Mouse (Mus musculus): ENCODE data around the gene Peli2. TPM values are rescaled to one million over a fixed set of nuclear protein-coding genes. Genes with fewer than 3 reads are reported as not detected.
A peak's percentile ranks its signal among the peaks of the same experiment; 100 is the strongest.

The Peli2 gene
- polyA plus RNA-seq, 2 experiments: 9.1 to 14.5 TPM

- DNase-seq (ENCODE audit: low spot score): no peak
- Histone ChIP-seq H3K4me1 (ENCODE audit: control insufficient read depth, insufficient read depth, low read length) (peaks cover 46% of the 10 kb centered on the region), H3K4me3 (replicated peaks; ENCODE audit: low read length) (no peak overlapping the region), H3K27me3 (ENCODE audit: control insufficient read depth, insufficient read depth, low read length) (no peaks in the 10 kb centered on the region), H3K36me3 (ENCODE audit: control insufficient read depth, insufficient read depth, low read length) (no peaks in the 10 kb centered on the region), H3K27ac (replicated peaks; ENCODE audit: low read depth, low read length) (no peak overlapping the region), H3K9ac (ENCODE audit: low read depth, low read length, severe bottlenecking) (no peak overlapping the region), H3K9me3 (ENCODE audit: control insufficient read depth, low read length) (no peaks in the 10 kb centered on the region), H3K4me2 (replicated peaks; ENCODE audit: low read depth, low read length, severe bottlenecking) (no peak overlapping the region)
- 50% methylated on average over 20 of the region's 20 CpGs for WGBS
- TF ChIP-seq POLR2A (IDR thresholded peaks at IDR 0.05; ENCODE audit: borderline replicate concordance, extremely low read depth, insufficient read depth, insufficient read length): no peak
- ATAC-seq (ENCODE audit: low FRiP score, low read depth): no peak
Observed at GRCm38 (mm10) chr14:48130761-48131575, 10.3 kb downstream of the Peli2 start.

- Histone ChIP-seq H3K4me2 (replicated peaks; ENCODE audit: low read depth, low read length, severe bottlenecking) (no peak overlapping the region), H3K27ac (replicated peaks; ENCODE audit: low read depth, low read length) (no peak overlapping the region), H3K36me3 (ENCODE audit: control insufficient read depth, insufficient read depth, low read length) (no peaks in the 10 kb centered on the region), H3K9ac (ENCODE audit: low read depth, low read length, severe bottlenecking) (no peak overlapping the region), H3K9me3 (ENCODE audit: control insufficient read depth, low read length) (no peaks in the 10 kb centered on the region), H3K4me3 (replicated peaks; ENCODE audit: low read length) (no peak overlapping the region), H3K27me3 (ENCODE audit: control insufficient read depth, insufficient read depth, low read length) (no peaks in the 10 kb centered on the region), H3K4me1 (ENCODE audit: control insufficient read depth, insufficient read depth, low read length) (peaks cover 47% of the 10 kb centered on the region)
- no peak for TF ChIP-seq POLR2A (IDR thresholded peaks at IDR 0.05; ENCODE audit: borderline replicate concordance, extremely low read depth, insufficient read depth, insufficient read length)
- ATAC-seq (ENCODE audit: low FRiP score, low read depth) (no peak), DNase-seq (ENCODE audit: low spot score) (no peak)
- WGBS: 65% methylated on average over 4 of the region's 4 CpGs
Observed at GRCm38 (mm10) chr14:48131576-48131922, 10.9 kb downstream of the Peli2 start.

GRCm38 (mm10) chr14:48132241-48132640 is 11.6 kb downstream of the Peli2 start:
- no peaks in the 10 kb centered on the region for H3K27me3 ChIP-seq (ENCODE audit: control insufficient read depth, insufficient read depth, low read length)
- no peak for ATAC-seq (ENCODE audit: low FRiP score, low read depth)
- no peak for TF ChIP-seq POLR2A (IDR thresholded peaks at IDR 0.05; ENCODE audit: borderline replicate concordance, extremely low read depth, insufficient read depth, insufficient read length)
- no peak overlapping the region for H3K27ac ChIP-seq (replicated peaks; ENCODE audit: low read depth, low read length)
- WGBS: 73% methylated on average over 3 of the region's 3 CpGs
- H3K4me2 ChIP-seq (replicated peaks; ENCODE audit: low read depth, low read length, severe bottlenecking): no peak overlapping the region
- DNase-seq (ENCODE audit: low spot score): no peak
- no peak overlapping the region for H3K4me3 ChIP-seq (replicated peaks; ENCODE audit: low read length)
- H3K9me3 ChIP-seq (ENCODE audit: control insufficient read depth, low read length): no peaks in the 10 kb centered on the region
- peaks cover 54% of the 10 kb centered on the region for H3K4me1 ChIP-seq (ENCODE audit: control insufficient read depth, insufficient read depth, low read length)
- H3K36me3 ChIP-seq (ENCODE audit: control insufficient read depth, insufficient read depth, low read length): no peaks in the 10 kb centered on the region
- H3K9ac ChIP-seq (ENCODE audit: low read depth, low read length, severe bottlenecking): no peak overlapping the region

- DNase-seq (ENCODE audit: low spot score) (no peak), ATAC-seq (ENCODE audit: low FRiP score, low read depth) (no peak)
- Histone ChIP-seq H3K36me3 (ENCODE audit: control insufficient read depth, insufficient read depth, low read length) (no peaks in the 10 kb centered on the region), H3K4me1 (ENCODE audit: control insufficient read depth, insufficient read depth, low read length) (peaks cover 57% of the 10 kb centered on the region), H3K4me2 (replicated peaks; ENCODE audit: low read depth, low read length, severe bottlenecking) (0 out of 2 replicates have a peak overlapping the region, but pooled peaks have one; percentile 5), H3K4me3 (replicated peaks; ENCODE audit: low read length) (no peak overlapping the region), H3K9me3 (ENCODE audit: control insufficient read depth, low read length) (no peaks in the 10 kb centered on the region), H3K9ac (ENCODE audit: low read depth, low read length, severe bottlenecking) (no peak overlapping the region), H3K27me3 (ENCODE audit: control insufficient read depth, insufficient read depth, low read length) (no peaks in the 10 kb centered on the region), H3K27ac (replicated peaks; ENCODE audit: low read depth, low read length) (no peak overlapping the region)
- WGBS: 28% methylated on average over 21 of the region's 21 CpGs
- no peak for TF ChIP-seq POLR2A (IDR thresholded peaks at IDR 0.05; ENCODE audit: borderline replicate concordance, extremely low read depth, insufficient read depth, insufficient read length)
Observed at GRCm38 (mm10) chr14:48132865-48133802, 12.5 kb downstream of the Peli2 start.

- Histone ChIP-seq H3K4me1 (ENCODE audit: control insufficient read depth, insufficient read depth, low read length) (peaks cover 57% of the 10 kb centered on the region), H3K4me3 (replicated peaks; ENCODE audit: low read length) (no peak overlapping the region), H3K4me2 (replicated peaks; ENCODE audit: low read depth, low read length, severe bottlenecking) (no peak overlapping the region; the same call in 1 of the 2 replicates), H3K27ac (replicated peaks; ENCODE audit: low read depth, low read length) (no peak overlapping the region), H3K36me3 (ENCODE audit: control insufficient read depth, insufficient read depth, low read length) (no peaks in the 10 kb centered on the region), H3K27me3 (ENCODE audit: control insufficient read depth, insufficient read depth, low read length) (no peaks in the 10 kb centered on the region), H3K9ac (ENCODE audit: low read depth, low read length, severe bottlenecking) (no peak overlapping the region), H3K9me3 (ENCODE audit: control insufficient read depth, low read length) (no peaks in the 10 kb centered on the region)
- DNase-seq (ENCODE audit: low spot score) (no peak), ATAC-seq (ENCODE audit: low FRiP score, low read depth) (no peak)
- no peak for TF ChIP-seq POLR2A (IDR thresholded peaks at IDR 0.05; ENCODE audit: borderline replicate concordance, extremely low read depth, insufficient read depth, insufficient read length)
- WGBS: 46% methylated on average over 7 of the region's 7 CpGs
Observed at GRCm38 (mm10) chr14:48134344-48134743, 13.7 kb downstream of the Peli2 start.

Data from limb, embryonic 14.5 days (tissue).